Mouse (Mus musculus) heart, embryonic 14.5 days (tissue): ENCODE measurements around the gene Ppp2r1b. TPM values are rescaled to one million over a fixed set of nuclear protein-coding genes. Genes with fewer than 3 reads are reported as not detected.

ENCODE experiments used
- ATAC-seq: fragments of 200-750 bp; cut with Nextera tagmentation; 2 replicates; pipeline ENCODE4 v1.8.0; 2017; ENCODE audit warnings: low read depth, moderate TSS enrichment; ENCODE audit not compliant: insufficient number of reproducible peaks, insufficient read depth, low FRiP score
- H3K27ac ChIP-seq, 2 experiments: fragments of 200-500 bp in 1 of 2; fragments of 300-500 bp in 1 of 2; sonication (generic) in 1 of 2; replicated peaks in 1 of 2; 2 replicates each; pipeline ENCODE4 v1.5.1; 2012 to 2014; ENCODE audit warnings: low read depth in 2 of 2, low read length in 2 of 2, control low read depth in 1 of 2, mild to moderate bottlenecking in 1 of 2, mixed read lengths in 1 of 2; ENCODE audit not compliant: control insufficient read depth in 1 of 2, insufficient read depth in 1 of 2
- H3K27me3 ChIP-seq: fragments of 300-500 bp; sonication (generic); 2 replicates; pipeline ENCODE4 v1.6.1; 2014; ENCODE audit warnings: mild to moderate bottlenecking, low read length, control low read depth; ENCODE audit not compliant: control insufficient read depth, insufficient read depth
- H3K36me3 ChIP-seq: fragments of 300-500 bp; sonication (generic); 2 replicates; pipeline ENCODE4 v1.6.1; 2014; ENCODE audit warnings: mild to moderate bottlenecking, control low read depth, low read length, mixed read lengths; ENCODE audit not compliant: control insufficient read depth, insufficient read depth
- H3K4me1 ChIP-seq, 2 experiments: fragments of 200-500 bp in 1 of 2; fragments of 300-500 bp in 1 of 2; sonication (generic) in 1 of 2; 2 replicates each; pipeline ENCODE4 v1.6.1; 2012 to 2014; ENCODE audit warnings: low read length in 2 of 2, control low read depth in 1 of 2, mixed read lengths in 1 of 2; ENCODE audit not compliant: control insufficient read depth in 2 of 2, insufficient read depth in 2 of 2
- H3K4me2 ChIP-seq: fragments of 300-500 bp; sonication (generic); 2 replicates; pipeline ENCODE4 v1.6.1; 2014; ENCODE audit warnings: mild to moderate bottlenecking, low read length
- H3K4me3 ChIP-seq, 2 experiments: fragments of 200-500 bp in 1 of 2; fragments of 300-500 bp in 1 of 2; sonication (generic) in 1 of 2; 2 replicates each; pipeline ENCODE4 v1.5.1; 2012 to 2014; ENCODE audit warnings: low read length in 2 of 2, mild to moderate bottlenecking in 2 of 2, control low read depth in 1 of 2, low read depth in 1 of 2, moderate library complexity in 1 of 2; ENCODE audit not compliant: control insufficient read depth in 1 of 2, insufficient read depth in 1 of 2
- H3K9ac ChIP-seq: fragments of 300-500 bp; sonication (generic); 2 replicates; pipeline ENCODE4 v1.6.1; 2014; ENCODE audit warnings: mild to moderate bottlenecking, low read length
- H3K9me3 ChIP-seq: fragments of 300-500 bp; sonication (generic); 2 replicates; pipeline ENCODE4 v1.6.1; 2016; ENCODE audit warnings: low read length, control low read depth; ENCODE audit not compliant: control insufficient read depth
- WGBS: fragments of 180-500 bp; shearing (Covaris S2); extraction: QIAGEN DNeasy Blood & Tissue Kit; methylation state at CpG from one replicate; pipeline ENCODE4 v1.1.7; 2014; 5-methylcytosine and 5-hydroxymethylcytosine counted together
- polyA plus RNA-seq: library from polyadenylated mRNA; unstranded; fragments of >200 nt; fragmentation: Nextera tagmentation; extraction: Ambion mirVana; gene quantifications from 2 replicates; pipeline ENCODE4 v1.2.1, GENCODE M21; 2014

Gene Ppp2r1b
- polyA plus RNA-seq, 1 experiment from 2014 or later: 38.8 TPM

DNA sequence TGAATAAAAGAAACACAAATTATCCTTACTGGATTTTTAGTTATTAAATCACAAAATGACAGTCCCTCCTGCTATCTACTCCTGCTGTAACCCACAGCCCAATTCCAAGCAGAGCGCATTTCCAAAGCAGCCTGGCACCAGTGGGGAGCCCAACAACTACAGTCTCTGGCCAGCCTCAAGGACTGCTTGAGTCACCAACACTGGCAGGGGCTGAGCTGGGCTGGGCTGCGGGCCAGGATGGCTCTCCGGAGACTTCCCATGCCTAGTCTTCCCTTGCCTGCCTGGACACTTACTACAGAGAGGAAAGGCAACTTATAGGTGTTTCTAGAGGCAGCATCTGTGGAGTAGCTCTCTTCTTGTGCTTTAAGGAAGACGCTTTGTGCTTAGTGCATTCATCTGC is 48.6 kb downstream of the Ppp2r1b start:
- 59% methylated on average over 4 of the region's 4 CpGs for WGBS
- H3K4me3 ChIP-seq: no peak overlapping the region
- ATAC-seq: 0 out of 2 replicates have a peak, but pooled peaks have one; percentile 49
- H3K4me1 ChIP-seq: 0 out of 4 replicates have a peak, but pooled peaks cover 0 to 4% of the 10 kb centered on the region in 2 experiments
- H3K27me3 ChIP-seq: no peaks in the 10 kb centered on the region
- H3K9ac ChIP-seq: no peak overlapping the region
- H3K27ac ChIP-seq: no peak overlapping the region
- no peak overlapping the region for H3K4me2 ChIP-seq
- no peaks in the 10 kb centered on the region for H3K9me3 ChIP-seq
- peaks cover 64% of the 10 kb centered on the region for H3K36me3 ChIP-seq

DNA sequence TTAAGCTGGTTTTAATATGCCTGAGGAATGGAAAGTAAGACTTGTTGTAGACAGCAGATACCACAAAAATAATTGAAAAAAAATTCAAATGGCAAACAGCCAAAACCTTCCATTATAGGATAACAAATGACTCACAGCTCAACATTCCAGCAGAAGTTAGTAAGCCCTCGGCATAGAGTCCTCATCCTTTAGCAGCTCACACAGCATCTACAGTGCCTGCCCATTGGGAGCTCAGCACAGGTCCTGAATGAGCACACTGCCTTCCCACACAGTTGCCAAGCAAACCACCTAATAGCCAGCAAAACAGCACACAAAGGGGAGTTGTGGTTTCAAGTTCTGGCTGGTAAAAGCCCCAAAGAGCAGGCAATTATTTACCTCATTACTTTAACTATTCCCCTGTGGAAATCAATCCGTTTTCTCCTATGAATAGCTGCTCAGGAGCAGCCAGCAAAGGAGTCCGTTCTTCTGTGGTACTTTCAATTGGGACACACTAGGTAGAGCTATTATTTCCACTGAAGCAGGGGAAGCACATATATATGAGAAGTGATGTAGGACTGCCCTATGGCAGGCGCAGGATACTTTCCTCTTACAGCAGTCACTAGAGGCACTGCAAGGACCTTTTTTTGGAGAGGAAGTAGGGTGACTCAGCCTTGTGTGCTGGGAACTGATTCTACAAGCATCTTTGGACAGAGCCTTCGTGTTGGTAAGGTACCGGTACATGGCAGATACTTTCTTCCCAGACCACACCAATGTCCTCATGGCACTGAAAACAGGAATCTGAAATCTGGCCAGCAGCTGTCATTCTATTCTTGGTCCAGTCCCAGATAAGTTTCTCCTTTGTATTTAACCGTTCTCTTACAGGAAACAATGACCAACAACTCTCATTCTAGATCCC is 55.2 kb downstream of the Ppp2r1b start:
- Histone ChIP-seq H3K27ac (peak overlapping the region; percentile 20 to 29), H3K27me3 (no peaks in the 10 kb centered on the region), H3K4me1 (peaks cover 9 to 17% of the 10 kb centered on the region in 2 experiments), H3K9ac (no peak overlapping the region), H3K4me3 (no peak overlapping the region), H3K36me3 (peaks cover 36% of the 10 kb centered on the region), H3K4me2 (peak overlapping the region; percentile 6; the same call in 1 of the 2 replicates), H3K9me3 (no peaks in the 10 kb centered on the region)
- 37% methylated on average over 7 of the region's 7 CpGs for WGBS
- ATAC-seq: peak; percentile 18; the same call in 1 of the 2 replicates

DNA sequence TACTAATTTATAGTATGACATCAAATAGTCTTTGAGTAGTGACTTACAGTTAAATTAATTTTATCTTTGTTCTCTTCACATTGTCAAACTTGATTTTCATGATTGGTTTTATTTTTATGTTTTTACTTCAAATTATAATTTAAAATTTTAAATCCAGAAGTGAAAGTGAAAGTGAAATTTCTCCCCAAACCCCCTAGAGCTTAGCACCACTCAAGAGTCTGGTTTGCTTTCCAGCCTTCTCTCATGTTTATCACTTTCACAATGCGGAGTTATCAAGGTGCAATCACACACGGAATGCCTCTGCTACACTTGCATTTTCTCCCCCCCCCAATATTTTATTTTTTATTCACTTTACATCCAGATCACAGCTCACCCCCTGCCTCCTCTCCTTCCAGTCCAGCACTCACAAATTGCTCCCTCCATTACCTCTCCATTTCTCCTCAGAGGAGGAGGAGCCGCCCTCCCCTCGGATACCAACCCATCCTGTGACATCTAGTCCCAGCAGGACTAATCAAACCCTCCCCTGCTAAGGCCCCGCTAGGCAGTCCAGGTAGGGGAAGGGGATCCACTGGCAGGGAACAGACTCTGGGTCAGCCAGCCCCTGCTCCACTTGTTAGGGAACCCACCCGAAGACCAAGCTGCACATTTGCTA is 59.2 kb downstream of the Ppp2r1b start:
- Histone ChIP-seq H3K27ac (no peak overlapping the region), H3K4me1 (peaks cover 11 to 24% of the 10 kb centered on the region in 2 experiments), H3K9ac (no peak overlapping the region), H3K4me3 (no peak overlapping the region), H3K27me3 (no peaks in the 10 kb centered on the region), H3K36me3 (peaks cover 11% of the 10 kb centered on the region), H3K9me3 (no peaks in the 10 kb centered on the region), H3K4me2 (no peak overlapping the region)
- ATAC-seq: no peak
- WGBS: 67% methylated on average over 6 of the region's 6 CpGs

- H3K4me3 ChIP-seq: no peak overlapping the region
- 61% methylated on average over 3 of the region's 3 CpGs for WGBS
Observed at GRCm38 (mm10) chr9:50905321-50905720, 60.2 kb downstream of the Ppp2r1b start.

DNA sequence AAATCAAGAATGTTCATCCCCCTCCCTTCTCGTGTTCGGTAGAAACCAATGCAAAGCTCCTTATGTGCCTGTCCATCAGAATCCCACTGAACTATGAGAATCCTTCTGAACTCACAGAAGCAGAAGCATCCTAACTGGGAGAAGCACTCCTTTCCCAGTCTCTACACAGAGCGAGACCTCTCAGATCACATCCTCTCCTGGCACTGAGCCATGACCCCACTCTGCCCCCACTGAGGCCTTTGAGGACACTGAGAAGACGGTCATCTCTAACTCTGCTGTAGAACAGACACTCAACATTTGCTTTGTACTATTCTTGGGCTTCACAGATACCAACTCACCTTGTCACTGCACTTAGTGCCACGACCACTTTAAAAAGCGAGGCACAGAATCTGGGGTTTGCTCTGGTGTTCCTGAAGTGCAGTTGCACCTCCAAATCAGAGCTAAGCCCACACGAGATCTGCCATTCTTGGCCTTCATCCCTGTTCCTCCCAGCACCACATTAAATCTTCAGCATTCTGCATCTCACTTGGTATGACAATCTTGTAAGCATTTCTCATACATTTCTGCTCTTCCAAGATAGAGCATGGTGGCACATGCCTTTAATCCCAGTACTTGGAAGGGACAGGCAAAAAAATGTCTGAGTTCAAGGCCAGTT is 66.9 kb downstream of the Ppp2r1b start:
- no peaks in the 10 kb centered on the region for H3K27me3 ChIP-seq
- ATAC-seq: no peak
- H3K9ac ChIP-seq: no peak overlapping the region
- H3K36me3 ChIP-seq: peaks cover 31% of the 10 kb centered on the region
- no peak overlapping the region for H3K4me3 ChIP-seq
- no peak overlapping the region for H3K4me2 ChIP-seq
- peaks cover 0 to 3% of the 10 kb centered on the region in 2 experiments; a peak in 1 of 4 replicates for H3K4me1 ChIP-seq
- no peaks in the 10 kb centered on the region for H3K9me3 ChIP-seq
- 51% methylated on average over 7 of the region's 7 CpGs for WGBS
- no peak overlapping the region for H3K27ac ChIP-seq

More at GRCm38 (mm10) chr9:50905321-50905720, 60.2 kb downstream of the Ppp2r1b start:
- 0 out of 2 replicates have a peak overlapping the region, but pooled peaks have one; percentile 11 for H3K9ac ChIP-seq
- H3K4me2 ChIP-seq: no peak overlapping the region
- no peaks in the 10 kb centered on the region for H3K27me3 ChIP-seq
- no peak overlapping the region for H3K27ac ChIP-seq
- H3K36me3 ChIP-seq: peaks cover 9% of the 10 kb centered on the region
- ATAC-seq: no peak
- H3K4me1 ChIP-seq: peaks cover 8 to 21% of the 10 kb centered on the region in 2 experiments
- H3K9me3 ChIP-seq: no peaks in the 10 kb centered on the region

- Histone ChIP-seq H3K4me2 (no peak overlapping the region), H3K9ac (no peak overlapping the region), H3K36me3 (peaks cover 16% of the 10 kb centered on the region), H3K27me3 (no peaks in the 10 kb centered on the region), H3K27ac (no peak overlapping the region), H3K4me1 (peaks cover 2 to 12% of the 10 kb centered on the region in 2 experiments; a peak in 3 of 4 replicates), H3K9me3 (no peaks in the 10 kb centered on the region), H3K4me3 (no peak overlapping the region)
- WGBS: 87% methylated on average over 3 of the region's 3 CpGs
- ATAC-seq: no peak
Observed at GRCm38 (mm10) chr9:50918131-50918530, 73.0 kb downstream of the Ppp2r1b start.

- Histone ChIP-seq H3K9me3 (no peaks in the 10 kb centered on the region), H3K27ac (no peak overlapping the region), H3K9ac (no peak overlapping the region), H3K36me3 (peaks cover 11% of the 10 kb centered on the region), H3K27me3 (no peaks in the 10 kb centered on the region), H3K4me1 (peaks cover 2 to 12% of the 10 kb centered on the region in 2 experiments; a peak in 3 of 4 replicates), H3K4me3 (no peak overlapping the region), H3K4me2 (no peak overlapping the region)
- WGBS: 96% methylated on average over 2 of the region's 2 CpGs
- ATAC-seq: no peak
Observed at GRCm38 (mm10) chr9:50919554-50919953, 74.5 kb downstream of the Ppp2r1b start.
